Mouse (Mus musculus): ENCODE results near the gene BC016579. TPM values are rescaled to one million over a fixed set of nuclear protein-coding genes. Genes with fewer than 3 reads are reported as not detected.
A peak's percentile ranks its signal among the peaks of the same experiment; 100 is the strongest.

Gene BC016579
- polyA plus RNA-seq, 1 experiment from 2014 or later = not detected

DNA sequence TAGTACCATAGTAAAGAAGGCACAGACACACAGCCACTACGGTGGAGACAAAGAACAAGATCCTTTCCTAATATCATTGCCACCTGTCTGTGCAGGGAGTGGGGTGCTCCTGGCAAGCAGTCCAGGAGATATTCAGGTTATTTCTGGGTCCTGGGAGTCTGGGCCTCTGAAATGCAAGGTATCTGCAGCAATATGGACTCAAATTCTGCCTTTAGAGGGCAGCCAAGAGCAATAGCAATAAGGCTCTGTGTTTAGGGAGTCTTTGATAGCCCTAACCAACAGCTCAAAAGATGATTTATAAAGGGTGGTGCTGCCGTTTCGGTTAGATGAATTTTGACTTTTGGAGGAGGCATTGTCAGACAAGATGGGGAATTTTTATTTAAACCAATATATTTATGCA is 44.6 kb downstream of the BC016579 start:
- no peak overlapping the region for H3K4me3 ChIP-seq
- WGBS = 88% methylated on average over 3 of the region's 3 CpGs
- H3K27ac ChIP-seq = no peak overlapping the region
- no peak overlapping the region for H3K9ac ChIP-seq
- no peak overlapping the region for H3K4me2 ChIP-seq
- no peaks in the 10 kb centered on the region for H3K4me1 ChIP-seq
- ATAC-seq = 0 out of 2 replicates have a peak, but pooled peaks have one; percentile 24
- H3K36me3 ChIP-seq (ENCODE audit: poor library complexity, severe bottlenecking) = no peaks in the 10 kb centered on the region
- no peaks in the 10 kb centered on the region for H3K27me3 ChIP-seq
- H3K9me3 ChIP-seq (replicated peaks) = no peaks in the 10 kb centered on the region

DNA sequence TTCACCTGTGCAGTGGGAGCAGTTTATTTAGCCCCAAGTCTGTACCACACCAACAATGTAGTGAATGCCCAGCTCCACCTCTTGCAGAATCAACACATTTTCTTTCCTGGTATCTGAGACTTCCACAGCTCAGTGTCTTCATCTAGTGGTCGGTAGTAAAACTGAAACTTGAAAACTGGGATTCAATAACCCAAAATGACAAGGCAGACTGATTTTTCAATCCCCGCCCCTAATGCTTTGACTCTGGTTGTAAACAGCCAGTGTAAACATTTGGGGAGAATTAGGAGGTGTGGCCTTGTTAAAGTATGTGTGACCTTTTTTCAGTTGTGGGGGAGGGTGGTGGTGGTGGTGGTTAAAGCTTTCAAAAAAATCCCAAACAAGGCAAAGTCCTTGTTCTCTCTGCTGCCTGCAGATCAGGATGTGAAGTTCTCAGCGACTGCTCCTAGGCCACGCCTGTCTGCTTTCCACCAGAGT is 45.4 kb downstream of the BC016579 start:
- H3K36me3 ChIP-seq (ENCODE audit: poor library complexity, severe bottlenecking) = no peaks in the 10 kb centered on the region
- no peak overlapping the region for H3K4me2 ChIP-seq
- no peak for ATAC-seq
- H3K9ac ChIP-seq = no peak overlapping the region
- H3K4me1 ChIP-seq = no peaks in the 10 kb centered on the region
- WGBS = 62% methylated on average over 4 of the region's 4 CpGs
- no peaks in the 10 kb centered on the region for H3K27me3 ChIP-seq
- H3K9me3 ChIP-seq (replicated peaks) = no peaks in the 10 kb centered on the region
- no peak overlapping the region for H3K4me3 ChIP-seq
- H3K27ac ChIP-seq = no peak overlapping the region

DNA sequence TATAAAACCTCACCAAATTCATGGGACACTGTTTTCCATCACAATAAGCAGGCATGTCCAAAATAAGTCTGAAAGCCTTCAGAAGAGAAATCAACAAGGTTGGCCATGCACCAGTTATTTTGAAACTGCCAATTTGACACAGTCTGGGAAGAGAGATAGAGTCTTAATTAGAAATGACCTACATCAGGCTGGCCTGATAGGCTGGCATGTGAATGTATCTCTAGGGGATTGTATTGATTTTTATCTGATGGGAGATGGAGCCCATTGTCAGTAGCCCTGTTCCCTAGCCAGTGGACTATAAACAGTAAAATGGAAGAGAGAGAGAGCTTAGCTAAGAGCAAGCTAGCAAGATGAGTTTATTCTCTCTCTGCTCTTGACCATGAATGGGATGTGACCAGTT is 58.4 kb downstream of the BC016579 start:
- Histone ChIP-seq H3K4me3 (no peak overlapping the region), H3K9ac (no peak overlapping the region), H3K4me2 (no peak overlapping the region), H3K9me3 (replicated peaks) (no peaks in the 10 kb centered on the region), H3K27ac (no peak overlapping the region), H3K36me3 (ENCODE audit: poor library complexity, severe bottlenecking) (no peaks in the 10 kb centered on the region), H3K27me3 (no peaks in the 10 kb centered on the region), H3K4me1 (no peaks in the 10 kb centered on the region)
- ATAC-seq = no peak

DNA sequence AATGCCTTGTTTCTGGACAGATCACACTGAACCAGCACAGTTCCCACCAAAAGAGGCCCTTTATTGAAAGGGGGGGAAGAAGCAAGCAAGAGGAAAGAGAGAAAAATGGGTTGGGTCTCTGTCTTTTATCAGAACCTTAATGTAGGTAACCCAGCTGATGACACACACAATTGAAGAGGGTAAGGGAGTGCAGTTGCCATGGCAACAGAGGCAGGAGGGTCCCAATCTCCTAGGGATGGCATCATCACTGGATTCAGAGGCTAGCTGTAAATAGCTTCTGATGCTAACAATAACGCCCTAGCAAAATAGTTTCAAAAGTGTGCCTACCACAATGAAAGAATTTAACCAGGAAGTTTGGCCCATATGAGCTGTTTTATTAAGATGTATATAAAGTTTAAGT is 60.2 kb downstream of the BC016579 start:
- peak; percentile 58; the same call in 1 of the 2 replicates for ATAC-seq
- Histone ChIP-seq H3K9me3 (replicated peaks) (no peaks in the 10 kb centered on the region), H3K27ac (no peak overlapping the region), H3K4me1 (no peaks in the 10 kb centered on the region), H3K4me2 (no peak overlapping the region), H3K4me3 (no peak overlapping the region), H3K27me3 (no peaks in the 10 kb centered on the region), H3K9ac (no peak overlapping the region), H3K36me3 (ENCODE audit: poor library complexity, severe bottlenecking) (no peaks in the 10 kb centered on the region)
- WGBS = 43% methylated on average over 1 of the region's 1 CpGs

DNA sequence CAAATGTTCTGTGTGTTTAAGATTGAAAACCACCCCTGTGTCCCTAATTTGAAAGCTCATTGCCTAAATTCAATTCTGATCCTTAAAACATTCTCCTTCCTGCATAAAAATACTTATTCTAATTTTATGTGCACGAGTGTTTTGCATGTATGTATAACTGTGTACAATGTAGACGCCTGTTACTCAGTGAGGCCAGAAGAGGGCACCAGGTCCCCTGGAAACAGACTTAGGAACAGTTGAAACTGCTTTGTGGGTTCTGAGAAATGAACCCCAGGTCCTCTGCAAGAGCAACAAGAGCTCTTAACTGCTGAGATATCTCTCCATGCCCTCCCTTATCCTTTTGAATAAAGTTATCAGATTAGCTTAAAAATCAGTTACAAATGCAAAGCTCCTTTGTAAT is 71.4 kb downstream of the BC016579 start:
- Histone ChIP-seq H3K9ac (no peak overlapping the region), H3K4me1 (no peaks in the 10 kb centered on the region), H3K36me3 (ENCODE audit: poor library complexity, severe bottlenecking) (no peaks in the 10 kb centered on the region), H3K4me2 (no peak overlapping the region), H3K9me3 (replicated peaks) (no peaks in the 10 kb centered on the region), H3K27ac (no peak overlapping the region), H3K4me3 (no peak overlapping the region), H3K27me3 (no peaks in the 10 kb centered on the region)
- ATAC-seq = no peak
- 29% methylated on average over 2 of the region's 2 CpGs for WGBS

DNA sequence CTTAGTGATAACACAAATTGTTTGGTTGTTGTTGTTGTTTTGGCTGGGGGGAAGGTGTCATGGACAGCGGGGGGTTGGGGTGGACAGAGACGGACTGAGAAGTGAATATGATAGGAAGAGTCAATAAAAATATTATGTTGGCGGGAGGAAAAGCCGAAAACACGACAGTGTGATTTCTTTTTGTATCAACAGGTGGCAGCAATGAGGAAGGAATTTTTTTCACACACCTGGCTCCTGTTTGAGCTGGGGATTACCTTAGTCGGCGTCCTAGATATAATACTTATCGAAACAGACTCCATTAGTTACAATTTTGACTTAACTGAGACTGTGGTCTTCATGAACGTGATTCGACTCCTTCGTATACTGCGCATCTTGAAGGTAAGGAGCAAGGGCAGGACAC is 74.0 kb downstream of the BC016579 start:
- H3K4me3 ChIP-seq = no peak overlapping the region
- H3K4me1 ChIP-seq = no peaks in the 10 kb centered on the region
- no peaks in the 10 kb centered on the region for H3K9me3 ChIP-seq (replicated peaks)
- H3K36me3 ChIP-seq (ENCODE audit: poor library complexity, severe bottlenecking) = no peaks in the 10 kb centered on the region
- WGBS = 69% methylated on average over 12 of the region's 12 CpGs
- H3K27ac ChIP-seq = no peak overlapping the region
- no peak overlapping the region for H3K4me2 ChIP-seq
- no peaks in the 10 kb centered on the region for H3K27me3 ChIP-seq
- no peak overlapping the region for H3K9ac ChIP-seq
- no peak for ATAC-seq

Other genes starting within 250 kb of the BC016579 start
- 102 and 126 TPM in 2 replicates for gene Cd200, start 245.0 kb downstream of the BC016579 start, polyA plus RNA-seq (2015; fragmentation: Nextera tagmentation; extraction: Ambion mirVana)
- gene Gm609, start 161.1 kb downstream of the BC016579 start, polyA plus RNA-seq (2015; fragmentation: Nextera tagmentation; extraction: Ambion mirVana) = not detected in 2 replicates
- gene Gm17783, start 122.0 kb downstream of the BC016579 start, polyA plus RNA-seq (2015; fragmentation: Nextera tagmentation; extraction: Ambion mirVana) = not detected in 2 replicates
- gene Slc9c1, start 118.8 kb downstream of the BC016579 start, polyA plus RNA-seq (2015; fragmentation: Nextera tagmentation; extraction: Ambion mirVana) = not detected in 2 replicates
- not detected in 2 replicates for gene Gcsam, start 43.7 kb downstream of the BC016579 start, polyA plus RNA-seq (2015; fragmentation: Nextera tagmentation; extraction: Ambion mirVana)
- 0.40 and 0.52 TPM in 2 replicates for gene Tmprss7, start 39.6 kb upstream of the BC016579 start, polyA plus RNA-seq (2015; fragmentation: Nextera tagmentation; extraction: Ambion mirVana)
- 467 and 499 TPM in 2 replicates for gene Tagln3, start 70.5 kb upstream of the BC016579 start, polyA plus RNA-seq (2015; fragmentation: Nextera tagmentation; extraction: Ambion mirVana)
- 44.2 and 50.4 TPM in 2 replicates for gene Abhd10, start 88.9 kb upstream of the BC016579 start, polyA plus RNA-seq (2015; fragmentation: Nextera tagmentation; extraction: Ambion mirVana)

Measured in forebrain, embryonic 13.5 days (tissue).